Mouse (Mus musculus) megakaryocyte-erythroid progenitor cell, adult 5 weeks (primary cell): ENCODE measurements around the gene Ftsj3. TPM values are rescaled to one million over a fixed set of nuclear protein-coding genes. Genes with fewer than 3 reads are reported as not detected.

Source experiments
- polyA plus RNA-seq: library from polyadenylated mRNA; stranded (reverse); fragments of >175 nt; gene quantifications from 2 replicates; pipeline ENCODE4 v1.2.3, GENCODE M21; 2012

The Ftsj3 gene
- polyA plus RNA-seq: 12.7 and 18.5 TPM in 2 replicates

DNA sequence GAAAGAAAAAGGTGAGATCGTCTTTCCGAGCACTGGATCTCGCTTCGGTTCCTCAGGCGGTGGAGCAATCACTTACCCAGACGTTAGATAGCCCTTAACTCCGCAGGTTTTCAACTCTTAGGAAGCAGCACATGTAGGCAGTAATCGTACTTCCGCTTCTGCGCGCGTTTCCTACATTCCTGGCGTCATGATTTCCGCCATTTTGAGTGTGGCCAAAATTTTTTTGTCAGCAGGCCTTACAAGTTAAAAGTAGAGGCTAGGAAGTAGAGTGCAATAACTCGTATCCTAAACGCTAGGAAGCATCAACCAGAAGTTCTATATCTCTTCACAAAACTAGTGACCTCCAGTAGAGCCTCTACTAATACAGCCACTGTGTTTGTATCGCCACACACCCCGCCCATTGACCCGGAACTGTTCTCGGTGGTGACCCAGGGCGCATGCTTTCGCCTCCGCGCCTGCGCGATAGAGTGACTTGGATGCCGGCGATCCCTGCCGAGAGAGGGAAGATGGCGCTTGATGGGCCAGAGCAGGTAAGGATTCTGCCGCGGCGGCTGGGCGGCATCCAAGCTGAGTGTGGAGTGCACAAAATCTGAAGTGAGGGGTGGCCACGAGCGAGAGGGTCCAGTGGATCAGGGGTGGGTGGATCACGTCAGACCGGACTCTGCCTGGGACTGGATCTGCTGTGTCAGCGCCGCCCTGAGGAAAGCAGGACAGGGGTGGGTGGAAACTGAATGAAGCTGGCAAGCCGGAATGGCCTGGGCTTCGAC lies at the start of gene Ftsj3, which contains the start of gene Psmc5:
TSS of gene Ftsj3 (minus strand) at position 395 of the 767 bp plus-strand sequence.
TSS of gene Psmc5 (plus strand) at position 470 of the 767 bp plus-strand sequence.

GRCm38 (mm10) chr11:106301765-106302164 lies 45.9 kb upstream of the Ftsj3 start, which contains the start of gene Gh:
TSS of gene Gh (minus strand) at chr11:106301865.

DNA sequence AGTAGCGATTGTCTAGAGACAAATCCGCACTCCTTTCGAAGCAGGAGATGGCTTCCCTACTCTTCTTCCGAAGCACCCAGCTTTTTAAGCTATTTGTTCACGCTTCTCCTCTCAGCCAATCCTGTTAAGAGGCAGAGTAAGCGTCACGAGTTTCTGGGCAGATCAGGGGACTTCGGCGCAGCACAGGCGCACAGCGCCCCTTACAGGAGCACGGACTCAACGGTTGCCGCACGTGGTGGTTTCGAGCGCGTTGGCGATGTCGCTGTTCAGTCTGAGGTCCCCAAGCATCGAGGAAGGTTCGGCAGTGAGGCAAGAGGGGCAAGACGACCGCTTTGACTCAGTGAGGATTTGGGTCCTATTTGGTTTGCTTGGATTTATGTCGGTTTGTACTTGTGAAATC lies 20.6 kb upstream of the Ftsj3 start, which contains the start of gene Tcam1:
TSS of gene Tcam1 (plus strand) at position 219 of the 400 bp plus-strand sequence.

GRCm38 (mm10) chr11:106272644-106273310 lies 16.9 kb upstream of the Ftsj3 start, which contains the start of gene Smarcd2:
TSS of gene Smarcd2 (minus strand) at chr11:106272972.

GRCm38 (mm10) chr11:106216730-106217490 lies 39.0 kb downstream of the Ftsj3 start, which contains the start of gene Ddx42:
TSS of gene Ddx42 (plus strand) at chr11:106216926.

DNA sequence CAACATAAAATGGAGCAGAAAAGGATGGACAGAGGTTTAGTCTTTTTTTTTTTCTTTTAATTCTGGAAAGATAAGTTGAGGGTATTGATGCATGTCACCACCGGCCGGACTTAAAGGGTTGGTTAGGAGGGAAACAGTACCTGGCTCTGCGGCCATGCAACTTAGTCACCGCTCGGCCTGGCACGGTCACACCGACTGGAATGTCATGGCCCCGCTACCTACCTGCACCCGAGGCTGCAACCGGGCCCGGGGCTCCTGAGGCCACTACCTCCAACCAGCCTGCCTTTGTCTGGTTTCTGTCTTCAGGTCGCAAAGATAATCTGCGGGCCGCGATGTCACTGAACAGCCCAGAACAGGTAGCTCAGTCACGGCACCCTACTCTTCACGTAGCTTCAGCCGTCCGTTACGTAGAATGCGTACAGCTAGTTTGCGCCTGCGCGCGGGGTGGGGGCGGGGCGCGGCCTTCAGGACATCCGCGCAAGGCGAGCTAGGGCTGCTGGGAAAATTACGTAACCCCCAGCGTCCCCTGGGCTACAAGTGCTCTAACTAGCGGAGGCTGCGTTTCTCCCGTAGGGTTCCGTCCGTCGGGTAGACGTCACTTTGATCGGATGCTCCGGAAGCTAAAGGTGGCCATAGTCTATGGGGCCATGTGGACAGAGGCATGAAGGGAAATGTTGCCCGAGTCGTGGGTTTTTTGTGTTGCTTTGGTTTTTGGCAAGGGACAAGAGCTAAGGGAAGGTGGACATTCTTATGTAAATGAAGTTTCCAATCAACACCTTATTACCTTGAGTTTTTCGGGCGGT lies 39.8 kb downstream of the Ftsj3 start, which contains the start of gene Ccdc47:
TSS of gene Ccdc47 (minus strand) at position 418 of the 803 bp plus-strand sequence.

GRCm38 (mm10) chr11:106202123-106202465 lies 53.8 kb downstream of the Ftsj3 start, which contains the start of gene Strada:
TSS of gene Strada (minus strand) at chr11:106202168.

Other genes starting within 250 kb of the Ftsj3 start
- gene Kcnh6, start 248.0 kb downstream of the Ftsj3 start, polyA plus RNA-seq: 0.03 TPM in 1 of 2 replicates, not detected in the other
- gene Dcaf7, start 219.2 kb downstream of the Ftsj3 start, polyA plus RNA-seq: 14.7 and 14.9 TPM in 2 replicates
- 6.6 and 7.2 TPM in 2 replicates for gene Taco1, start 190.0 kb downstream of the Ftsj3 start, polyA plus RNA-seq
- gene Map3k3, start 171.5 kb downstream of the Ftsj3 start, polyA plus RNA-seq: 9.2 and 9.4 TPM in 2 replicates
- gene Gm10840, start 95.2 kb downstream of the Ftsj3 start, polyA plus RNA-seq: 0.62 TPM in 1 of 2 replicates, not detected in the other
- gene Limd2, start 95.2 kb downstream of the Ftsj3 start, polyA plus RNA-seq: 189 and 236 TPM in 2 replicates
- gene Strada, start 53.9 kb downstream of the Ftsj3 start, polyA plus RNA-seq: 42.4 and 43.4 TPM in 2 replicates
- 3.2 and 4.1 TPM in 2 replicates for gene Ccdc47, start 39.7 kb downstream of the Ftsj3 start, polyA plus RNA-seq
- gene Ddx42, start 39.2 kb downstream of the Ftsj3 start, polyA plus RNA-seq: 27.1 and 41.4 TPM in 2 replicates
- gene Psmc5, start 75 bp upstream of the Ftsj3 start, polyA plus RNA-seq: 51.2 and 64.3 TPM in 2 replicates
- 138 and 142 TPM in 2 replicates for gene Smarcd2, start 16.9 kb upstream of the Ftsj3 start, polyA plus RNA-seq
- 0.21 and 0.33 TPM in 2 replicates for gene Tcam1, start 20.6 kb upstream of the Ftsj3 start, polyA plus RNA-seq
- not detected in 2 replicates for gene Gh, start 45.8 kb upstream of the Ftsj3 start, polyA plus RNA-seq
- 6.0 and 10.1 TPM in 2 replicates for gene Cd79b, start 58.7 kb upstream of the Ftsj3 start, polyA plus RNA-seq
- 0.07 and 0.17 TPM in 2 replicates for gene Scn4a, start 97.2 kb upstream of the Ftsj3 start, polyA plus RNA-seq
- gene Prr29, start 109.4 kb upstream of the Ftsj3 start, polyA plus RNA-seq: 0.10 and 0.23 TPM in 2 replicates
- gene Icam2, start 132.0 kb upstream of the Ftsj3 start, polyA plus RNA-seq: 42.6 and 44.4 TPM in 2 replicates
- 26.2 and 34.6 TPM in 2 replicates for gene Ern1, start 231.8 kb upstream of the Ftsj3 start, polyA plus RNA-seq